Mouse (Mus musculus) embryonic fibroblast, embryonic 13.5 days (primary cell): ENCODE data around the gene Gpatch8. TPM values are rescaled to one million over a fixed set of nuclear protein-coding genes. Genes with fewer than 3 reads are reported as not detected.

Experiments used
- H3K27ac ChIP-seq: 2 replicates; pipeline ENCODE4 v1.5.1; 2012; ENCODE audit warnings: low read length, control low read depth, inconsistent platforms; ENCODE audit not compliant: insufficient read depth
- H3K4me1 ChIP-seq: 2 replicates; pipeline ENCODE4 v1.6.1; 2011; ENCODE audit warnings: low read length; ENCODE audit not compliant: control insufficient read depth, insufficient read depth
- H3K4me3 ChIP-seq: 2 replicates; pipeline ENCODE4 v1.5.1; 2011; ENCODE audit warnings: mild to moderate bottlenecking, control low read depth, low read length; ENCODE audit not compliant: insufficient read depth
- CTCF ChIP-seq: IDR thresholded peaks from 2 replicates; pipeline ENCODE4 v1.5.1; 2011; ENCODE audit warnings: mild to moderate bottlenecking, control low read depth, low read length, moderate library complexity, borderline replicate concordance; ENCODE audit not compliant: insufficient read depth
- POLR2A ChIP-seq: IDR thresholded peaks from 2 replicates; pipeline ENCODE4 v1.6.1; 2011; ENCODE audit warnings: low read depth, mild to moderate bottlenecking, control low read depth, low read length, moderate library complexity
- polyA plus RNA-seq: library from polyadenylated mRNA; stranded (reverse); fragments of >200 nt; gene quantifications from 2 replicates; pipeline ENCODE4 v1.2.4, GENCODE M21; 2011; ENCODE audit warnings: low read depth; ENCODE audit not compliant: missing spikeins, insufficient read length

Gpatch8 gene
- polyA plus RNA-seq, 1 experiment: 36.6 TPM

GRCm38 (mm10) chr11:102434816-102435705, 121.1 kb downstream of the Gpatch8 start:
- TF ChIP-seq CTCF: no peak
- TF ChIP-seq POLR2A: no peak
- H3K4me1 ChIP-seq: peaks cover 10% of the 10 kb centered on the region
- H3K27ac ChIP-seq: no peak overlapping the region
- H3K4me3 ChIP-seq: no peak overlapping the region

- H3K4me1 ChIP-seq: peaks cover 10% of the 10 kb centered on the region
- H3K4me3 ChIP-seq: no peak overlapping the region
- no peak overlapping the region for H3K27ac ChIP-seq
- TF ChIP-seq POLR2A (no peak), CTCF (peak; percentile 70)
Observed at GRCm38 (mm10) chr11:102434406-102434805, 121.8 kb downstream of the Gpatch8 start.

GRCm38 (mm10) chr11:102433866-102434265, 122.3 kb downstream of the Gpatch8 start:
- Histone ChIP-seq H3K4me1 (peaks cover 13% of the 10 kb centered on the region), H3K4me3 (no peak overlapping the region), H3K27ac (no peak overlapping the region)
- TF ChIP-seq CTCF (no peak), POLR2A (no peak)

GRCm38 (mm10) chr11:102432896-102433295, 123.3 kb downstream of the Gpatch8 start:
- H3K4me1 ChIP-seq: peaks cover 14% of the 10 kb centered on the region
- TF ChIP-seq CTCF: no peak
- no peak for TF ChIP-seq POLR2A
- no peak overlapping the region for H3K4me3 ChIP-seq
- H3K27ac ChIP-seq: no peak overlapping the region

- peak overlapping the region; percentile 21 for H3K4me3 ChIP-seq
- no peak for TF ChIP-seq CTCF
- TF ChIP-seq POLR2A: 0 out of 2 replicates have a peak, but pooled peaks have one; percentile 8
Observed at GRCm38 (mm10) chr11:102432115-102432843, 123.9 kb downstream of the Gpatch8 start.

GRCm38 (mm10) chr11:102431728-102432114, 124.5 kb downstream of the Gpatch8 start:
- TF ChIP-seq CTCF (no peak), POLR2A (no peak)
- Histone ChIP-seq H3K4me3 (peak overlapping the region; percentile 21), H3K4me1 (peaks cover 14% of the 10 kb centered on the region), H3K27ac (no peak overlapping the region)

More at GRCm38 (mm10) chr11:102432115-102432843, 123.9 kb downstream of the Gpatch8 start:
- Histone ChIP-seq H3K27ac (no peak overlapping the region), H3K4me1 (peaks cover 14% of the 10 kb centered on the region)

- H3K4me1 ChIP-seq: peaks cover 9% of the 10 kb centered on the region
- TF ChIP-seq POLR2A (0 out of 2 replicates have a peak, but pooled peaks have one; percentile 20), CTCF (peak; percentile 18; the same call in 1 of the 2 replicates)
- peak overlapping the region; percentile 88 for H3K4me3 ChIP-seq
- H3K27ac ChIP-seq: peak overlapping the region; percentile 23; the same call in 1 of the 2 replicates
Observed at GRCm38 (mm10) chr11:102431018-102431645, 125.1 kb downstream of the Gpatch8 start.

- TF ChIP-seq CTCF (no peak), POLR2A (peak; percentile 76)
- Histone ChIP-seq H3K4me3 (peak within 1 kb of the TSS; percentile 88), H3K27ac (peak within 1 kb of the TSS; percentile 23; the same call in 1 of the 2 replicates), H3K4me1 (peaks cover 7% of the 10 kb centered on the region; the same call in 1 of the 2 replicates)
Observed at GRCm38 (mm10) chr11:102430121-102431017, 125.8 kb downstream of the Gpatch8 start, which contains the start of gene Grn. Gene Grn, plus strand, starts transcription at chr11:102430315.
